Mouse (Mus musculus): Measurements from ENCODE around the gene Vav1. TPM values are rescaled to one million over a fixed set of nuclear protein-coding genes. Genes with fewer than 3 reads are reported as not detected.

The Vav1 gene
- polyA plus RNA-seq, 1 experiment from 2014 or later = 2.5 TPM

- peak within 1 kb of the TSS; percentile 82 for H3K4me2 ChIP-seq (replicated peaks; ENCODE audit: low read depth, low read length)
- peak within 1 kb of the TSS; percentile 60 for H3K4me3 ChIP-seq (ENCODE audit: low read depth, low read length)
- peak within 1 kb of the TSS; percentile 60 for H3K9ac ChIP-seq (ENCODE audit: low read depth, low read length)
- H3K9me3 ChIP-seq (ENCODE audit: control insufficient read depth, low read length) = no peaks in the 10 kb centered on the region
- H3K4me1 ChIP-seq (replicated peaks; ENCODE audit: control insufficient read depth, insufficient read depth, low read length) = peaks cover 12% of the 10 kb centered on the region
- DNase-seq (ENCODE audit: low spot score) = peak; percentile 96
- WGBS = under 1% methylated on average over 51 of the region's 52 CpGs
- H3K27me3 ChIP-seq (ENCODE audit: control insufficient read depth, insufficient read depth, low read length) = no peaks in the 10 kb centered on the region
- peak within 1 kb of the TSS; percentile 87 for H3K27ac ChIP-seq (ENCODE audit: low read depth, low read length)
- peak; percentile 53 for ATAC-seq (ENCODE audit: low FRiP score)
- no peaks in the 10 kb centered on the region; the same call in 1 of the 2 replicates for H3K36me3 ChIP-seq (ENCODE audit: control insufficient read depth, insufficient read depth, low read length)
Measured at GRCm38 (mm10) chr17:57249186-57250181, 29.4 kb upstream of the Vav1 start, which contains the start of gene Trip10. Gene Trip10 (plus strand): TSS chr17:57249455.

DNA sequence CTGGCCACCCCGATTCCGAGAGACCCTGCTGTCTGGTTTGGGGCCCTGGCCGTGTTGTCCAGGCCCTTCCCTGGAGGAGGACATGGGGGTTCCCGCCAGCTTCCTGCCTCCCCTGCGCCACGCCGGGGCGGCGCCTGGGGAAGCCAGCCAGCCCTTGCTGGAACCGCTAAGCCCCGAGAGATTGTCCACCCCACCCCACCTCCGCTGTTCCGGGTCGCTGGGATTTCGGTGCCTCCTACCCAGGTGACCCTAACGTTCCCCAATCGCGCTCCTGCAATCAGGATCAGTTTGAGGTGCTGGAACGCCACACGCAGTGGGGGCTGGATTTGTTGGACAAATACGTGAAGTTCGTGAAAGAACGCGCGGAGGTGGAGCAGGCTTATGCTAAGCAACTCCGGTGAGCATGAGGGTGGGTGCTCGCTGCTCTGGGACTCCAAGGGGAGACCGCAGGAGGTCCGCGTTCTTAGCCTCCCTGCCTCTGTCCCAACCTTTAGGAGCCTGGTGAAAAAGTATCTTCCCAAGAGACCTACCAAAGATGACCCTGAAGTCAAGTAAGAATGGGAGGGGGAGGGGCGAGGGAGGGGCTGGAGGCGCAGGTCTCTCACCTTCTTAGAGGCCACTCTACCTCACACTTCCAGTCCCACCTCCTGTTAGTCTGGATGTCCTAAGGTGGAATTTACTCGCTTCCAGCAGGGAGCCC lies 28.3 kb upstream of the Vav1 start:
- DNase-seq (ENCODE audit: low spot score) (peak; percentile 31), ATAC-seq (ENCODE audit: low FRiP score) (no peak)
- H3K36me3 ChIP-seq (ENCODE audit: control insufficient read depth, insufficient read depth, low read length) = no peaks in the 10 kb centered on the region; the same call in 1 of the 2 replicates
- peak overlapping the region; percentile 82 for H3K4me2 ChIP-seq (replicated peaks; ENCODE audit: low read depth, low read length)
- H3K9me3 ChIP-seq (ENCODE audit: control insufficient read depth, low read length) = no peaks in the 10 kb centered on the region
- no peak overlapping the region for H3K27ac ChIP-seq (ENCODE audit: low read depth, low read length)
- peaks cover 12% of the 10 kb centered on the region for H3K4me1 ChIP-seq (replicated peaks; ENCODE audit: control insufficient read depth, insufficient read depth, low read length)
- peak overlapping the region; percentile 60 for H3K4me3 ChIP-seq (ENCODE audit: low read depth, low read length)
- H3K27me3 ChIP-seq (ENCODE audit: control insufficient read depth, insufficient read depth, low read length) = no peaks in the 10 kb centered on the region
- 1% methylated on average over 33 of the region's 33 CpGs for WGBS
- H3K9ac ChIP-seq (ENCODE audit: low read depth, low read length) = peak overlapping the region; percentile 60

- Histone ChIP-seq H3K4me3 (ENCODE audit: low read depth, low read length) (no peak overlapping the region), H3K9ac (ENCODE audit: low read depth, low read length) (no peak overlapping the region), H3K4me1 (replicated peaks; ENCODE audit: control insufficient read depth, insufficient read depth, low read length) (peaks cover 12% of the 10 kb centered on the region), H3K36me3 (ENCODE audit: control insufficient read depth, insufficient read depth, low read length) (no peaks in the 10 kb centered on the region; the same call in 1 of the 2 replicates), H3K27ac (ENCODE audit: low read depth, low read length) (no peak overlapping the region), H3K27me3 (ENCODE audit: control insufficient read depth, insufficient read depth, low read length) (no peaks in the 10 kb centered on the region), H3K9me3 (ENCODE audit: control insufficient read depth, low read length) (no peaks in the 10 kb centered on the region), H3K4me2 (replicated peaks; ENCODE audit: low read depth, low read length) (no peak overlapping the region)
- no peak for DNase-seq (ENCODE audit: low spot score)
- no peak for ATAC-seq (ENCODE audit: low FRiP score)
- WGBS = 92% methylated on average over 3 of the region's 3 CpGs
Measured at GRCm38 (mm10) chr17:57251431-57251830, 27.5 kb upstream of the Vav1 start.

DNA sequence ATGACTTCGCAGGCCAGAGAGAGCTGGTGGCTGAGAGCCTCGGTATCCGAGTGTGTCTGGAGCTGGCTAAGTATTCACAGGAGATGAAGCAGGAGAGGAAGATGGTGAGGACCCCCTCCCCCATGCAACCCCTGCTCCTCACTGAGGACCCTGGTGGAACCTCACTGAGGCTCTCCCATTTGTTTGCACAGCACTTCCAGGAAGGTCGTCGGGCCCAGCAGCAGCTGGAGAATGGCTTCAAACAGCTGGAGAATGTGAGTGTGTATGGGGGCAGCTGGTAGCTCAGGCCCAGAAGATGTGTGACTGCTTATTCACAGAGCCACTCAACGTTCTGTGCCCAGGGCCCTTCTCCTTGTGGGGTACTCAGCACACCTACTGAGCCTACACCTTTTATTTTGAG lies 25.6 kb upstream of the Vav1 start:
- Histone ChIP-seq H3K4me2 (replicated peaks; ENCODE audit: low read depth, low read length) (no peak overlapping the region), H3K4me1 (replicated peaks; ENCODE audit: control insufficient read depth, insufficient read depth, low read length) (peaks cover 8% of the 10 kb centered on the region), H3K36me3 (ENCODE audit: control insufficient read depth, insufficient read depth, low read length) (peaks cover 2% of the 10 kb centered on the region; the same call in 1 of the 2 replicates), H3K27me3 (ENCODE audit: control insufficient read depth, insufficient read depth, low read length) (no peaks in the 10 kb centered on the region), H3K4me3 (ENCODE audit: low read depth, low read length) (no peak overlapping the region), H3K9me3 (ENCODE audit: control insufficient read depth, low read length) (no peaks in the 10 kb centered on the region), H3K27ac (ENCODE audit: low read depth, low read length) (no peak overlapping the region), H3K9ac (ENCODE audit: low read depth, low read length) (no peak overlapping the region)
- ATAC-seq (ENCODE audit: low FRiP score) (no peak), DNase-seq (ENCODE audit: low spot score) (no peak)
- 77% methylated on average over 6 of the region's 6 CpGs for WGBS

DNA sequence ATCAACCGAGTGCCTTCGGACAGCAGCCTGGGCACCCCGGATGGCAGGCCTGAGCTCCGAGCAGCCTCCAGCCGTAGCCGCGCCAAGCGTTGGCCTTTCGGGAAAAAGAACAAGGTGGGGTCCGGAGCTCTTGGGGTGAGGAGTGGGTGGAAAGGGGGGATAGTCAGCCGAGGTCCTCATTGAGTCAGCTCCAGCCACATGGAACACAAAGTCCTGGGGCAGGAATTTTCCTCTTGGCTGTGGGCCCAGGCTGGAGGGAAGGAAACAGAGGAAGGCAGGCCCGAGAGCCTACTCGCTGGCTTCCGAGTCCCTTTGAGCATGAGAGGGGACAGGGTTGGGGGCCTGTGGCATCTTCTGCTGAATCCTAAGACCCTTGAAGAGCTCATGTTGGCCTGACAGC lies 23.5 kb upstream of the Vav1 start:
- no peaks in the 10 kb centered on the region for H3K9me3 ChIP-seq (ENCODE audit: control insufficient read depth, low read length)
- DNase-seq (ENCODE audit: low spot score) (no peak), ATAC-seq (ENCODE audit: low FRiP score) (no peak)
- 89% methylated on average over 14 of the region's 14 CpGs for WGBS
- no peaks in the 10 kb centered on the region for H3K27me3 ChIP-seq (ENCODE audit: control insufficient read depth, insufficient read depth, low read length)
- H3K36me3 ChIP-seq (ENCODE audit: control insufficient read depth, insufficient read depth, low read length) = peaks cover 2% of the 10 kb centered on the region; the same call in 1 of the 2 replicates
- no peak overlapping the region for H3K27ac ChIP-seq (ENCODE audit: low read depth, low read length)
- no peak overlapping the region for H3K4me2 ChIP-seq (replicated peaks; ENCODE audit: low read depth, low read length)
- no peak overlapping the region for H3K9ac ChIP-seq (ENCODE audit: low read depth, low read length)
- no peaks in the 10 kb centered on the region for H3K4me1 ChIP-seq (replicated peaks; ENCODE audit: control insufficient read depth, insufficient read depth, low read length)
- no peak overlapping the region for H3K4me3 ChIP-seq (ENCODE audit: low read depth, low read length)

GRCm38 (mm10) chr17:57256921-57257485 lies 21.9 kb upstream of the Vav1 start:
- no peak for ATAC-seq (ENCODE audit: low FRiP score)
- H3K27ac ChIP-seq (ENCODE audit: low read depth, low read length) = no peak overlapping the region
- H3K9me3 ChIP-seq (ENCODE audit: control insufficient read depth, low read length) = no peaks in the 10 kb centered on the region
- no peak overlapping the region for H3K9ac ChIP-seq (ENCODE audit: low read depth, low read length)
- no peak overlapping the region for H3K4me2 ChIP-seq (replicated peaks; ENCODE audit: low read depth, low read length)
- H3K4me1 ChIP-seq (replicated peaks; ENCODE audit: control insufficient read depth, insufficient read depth, low read length) = no peaks in the 10 kb centered on the region
- DNase-seq (ENCODE audit: low spot score) = no peak
- no peak overlapping the region for H3K4me3 ChIP-seq (ENCODE audit: low read depth, low read length)
- WGBS = 95% methylated on average over 22 of the region's 22 CpGs
- H3K36me3 ChIP-seq (ENCODE audit: control insufficient read depth, insufficient read depth, low read length) = peaks cover 2% of the 10 kb centered on the region; the same call in 1 of the 2 replicates
- no peaks in the 10 kb centered on the region for H3K27me3 ChIP-seq (ENCODE audit: control insufficient read depth, insufficient read depth, low read length)

DNA sequence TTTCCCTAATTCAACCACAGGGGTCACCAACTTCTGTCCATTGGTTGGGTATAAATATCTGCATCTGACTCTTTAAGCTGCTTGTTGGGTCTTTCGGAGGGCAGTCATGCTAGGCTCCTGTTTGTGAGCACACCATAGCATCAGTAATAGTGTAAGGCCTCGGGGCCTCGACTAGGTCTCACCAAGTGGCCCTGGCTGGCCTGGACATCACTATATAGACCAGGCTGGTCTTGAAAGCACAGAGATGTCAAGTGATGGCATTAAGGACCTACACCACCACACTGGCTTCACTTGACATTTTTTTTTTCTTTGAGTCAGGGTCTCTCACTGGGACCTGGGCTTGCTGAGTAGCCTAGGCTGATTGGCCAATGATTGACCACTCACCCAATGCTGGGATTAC lies 20.7 kb upstream of the Vav1 start:
- ATAC-seq (ENCODE audit: low FRiP score) (no peak), DNase-seq (ENCODE audit: low spot score) (no peak)
- Histone ChIP-seq H3K4me3 (ENCODE audit: low read depth, low read length) (no peak overlapping the region), H3K27ac (ENCODE audit: low read depth, low read length) (no peak overlapping the region), H3K4me1 (replicated peaks; ENCODE audit: control insufficient read depth, insufficient read depth, low read length) (no peaks in the 10 kb centered on the region), H3K36me3 (ENCODE audit: control insufficient read depth, insufficient read depth, low read length) (peaks cover 5% of the 10 kb centered on the region; the same call in 1 of the 2 replicates), H3K9me3 (ENCODE audit: control insufficient read depth, low read length) (no peaks in the 10 kb centered on the region), H3K27me3 (ENCODE audit: control insufficient read depth, insufficient read depth, low read length) (no peaks in the 10 kb centered on the region), H3K9ac (ENCODE audit: low read depth, low read length) (no peak overlapping the region), H3K4me2 (replicated peaks; ENCODE audit: low read depth, low read length) (no peak overlapping the region)
- WGBS = 96% methylated on average over 3 of the region's 3 CpGs

DNA sequence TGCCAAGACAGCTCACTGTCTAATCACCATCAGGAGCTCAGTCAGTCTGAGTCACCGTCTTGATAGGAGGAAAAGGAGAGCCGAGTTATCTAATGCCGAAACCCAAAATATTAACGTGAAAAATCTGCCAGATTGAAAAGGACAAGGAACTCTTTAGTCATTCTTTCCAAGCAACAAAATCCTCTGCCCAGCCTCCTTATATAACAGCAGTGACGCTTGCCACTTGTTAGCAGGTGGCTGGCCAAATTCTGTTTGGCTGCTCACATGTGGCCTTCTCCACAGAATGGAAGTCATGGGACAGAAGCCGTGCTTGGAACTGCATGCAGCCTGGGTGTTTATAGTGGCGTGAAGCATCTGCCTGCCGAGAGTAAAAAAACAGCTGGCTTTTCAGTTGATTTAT lies 19.2 kb upstream of the Vav1 start:
- no peak for ATAC-seq (ENCODE audit: low FRiP score)
- H3K27ac ChIP-seq (ENCODE audit: low read depth, low read length) = no peak overlapping the region
- H3K4me3 ChIP-seq (ENCODE audit: low read depth, low read length) = no peak overlapping the region
- no peak overlapping the region for H3K4me2 ChIP-seq (replicated peaks; ENCODE audit: low read depth, low read length)
- H3K9me3 ChIP-seq (ENCODE audit: control insufficient read depth, low read length) = no peaks in the 10 kb centered on the region
- no peak for DNase-seq (ENCODE audit: low spot score)
- H3K9ac ChIP-seq (ENCODE audit: low read depth, low read length) = no peak overlapping the region
- no peaks in the 10 kb centered on the region for H3K4me1 ChIP-seq (replicated peaks; ENCODE audit: control insufficient read depth, insufficient read depth, low read length)
- WGBS = 94% methylated on average over 8 of the region's 8 CpGs
- no peaks in the 10 kb centered on the region for H3K27me3 ChIP-seq (ENCODE audit: control insufficient read depth, insufficient read depth, low read length)
- H3K36me3 ChIP-seq (ENCODE audit: control insufficient read depth, insufficient read depth, low read length) = peaks cover 5% of the 10 kb centered on the region; the same call in 1 of the 2 replicates
